Mouse (Mus musculus) testis, postnatal 14 days (tissue): ENCODE measurements around the gene Htra2.

ENCODE experiments used
- DNase-seq: peaks from one replicate; pipeline ENCODE4 v3.0.0; 2021; ENCODE audit warnings: low spot score

The Htra2 gene

DNA sequence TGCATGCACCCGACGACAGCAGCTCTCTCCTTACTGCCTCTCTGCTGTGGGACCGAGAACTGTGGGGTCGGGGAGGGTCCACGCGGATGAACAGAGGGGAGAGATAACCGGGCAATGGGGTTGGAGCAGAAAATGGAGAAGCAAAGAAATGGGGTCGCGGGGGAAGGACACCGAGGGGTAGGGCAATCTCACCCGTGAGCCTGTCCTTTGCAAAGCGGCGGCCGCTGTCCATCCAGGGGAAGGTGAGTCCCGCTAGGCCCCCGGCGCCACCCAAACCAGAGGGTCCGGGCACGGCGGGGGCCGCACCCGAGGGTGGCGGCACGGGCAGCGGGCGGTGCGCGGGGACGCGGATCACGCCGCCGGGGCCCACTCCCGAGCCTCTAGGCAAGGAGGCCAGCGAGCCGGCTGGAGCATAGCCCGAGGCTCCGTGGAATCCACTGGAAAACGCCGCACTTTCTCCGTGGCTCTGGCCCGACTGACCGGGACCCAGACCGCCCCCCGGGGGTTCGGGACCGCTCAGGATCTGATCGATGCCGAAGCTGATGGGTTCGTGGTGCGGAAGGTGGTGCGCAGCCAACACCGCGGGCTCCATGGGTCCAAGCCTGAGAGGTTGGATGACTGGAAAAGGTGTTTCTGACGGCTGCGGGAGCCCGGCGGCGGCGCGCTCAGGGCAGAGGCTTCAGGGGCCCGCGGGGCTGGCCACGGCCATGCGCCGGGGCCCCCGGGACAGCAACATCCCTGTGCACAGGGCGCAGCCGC is 14.6 kb upstream of the Htra2 start:
- DNase-seq, result no peak

DNA sequence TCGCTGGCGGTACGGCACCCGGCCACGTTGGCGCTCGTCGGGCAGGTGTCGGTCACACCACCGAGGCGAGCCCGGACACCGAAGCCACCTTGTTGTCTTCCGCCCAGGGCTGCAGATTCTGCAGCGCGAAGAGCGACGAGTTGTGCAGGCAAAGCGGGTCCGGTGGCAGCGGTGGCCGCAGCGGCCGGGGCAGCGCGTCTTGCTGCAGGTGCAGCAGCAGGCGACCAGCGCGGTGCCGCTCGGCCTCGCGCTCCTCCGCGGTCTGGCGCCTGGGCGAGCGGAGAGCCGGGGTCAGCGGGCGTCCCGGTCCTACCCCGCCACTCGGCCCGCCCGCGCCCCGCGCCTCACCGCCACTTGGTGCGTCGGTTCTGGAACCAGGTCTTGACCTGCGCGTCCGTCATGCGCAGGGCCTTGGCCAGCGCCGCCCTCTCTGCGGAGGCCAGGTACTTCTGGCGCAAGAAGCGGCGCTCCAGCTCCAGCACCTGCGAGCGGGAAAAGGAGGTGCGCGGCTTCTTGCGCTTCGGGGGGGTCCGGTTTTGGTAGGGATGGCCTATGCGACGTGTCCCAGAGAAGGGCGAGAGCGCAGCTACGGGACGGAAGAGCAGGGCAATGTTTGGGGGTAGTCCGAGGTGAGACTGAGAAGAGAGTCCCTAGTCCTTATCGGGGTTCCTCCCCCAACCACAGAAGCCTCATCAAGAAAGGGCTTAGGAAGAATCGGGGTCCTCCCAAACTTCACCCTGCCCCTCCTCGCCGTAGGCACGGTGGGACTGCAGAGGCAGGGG is 13.8 kb upstream of the Htra2 start:
- DNase-seq, result no peak

DNA sequence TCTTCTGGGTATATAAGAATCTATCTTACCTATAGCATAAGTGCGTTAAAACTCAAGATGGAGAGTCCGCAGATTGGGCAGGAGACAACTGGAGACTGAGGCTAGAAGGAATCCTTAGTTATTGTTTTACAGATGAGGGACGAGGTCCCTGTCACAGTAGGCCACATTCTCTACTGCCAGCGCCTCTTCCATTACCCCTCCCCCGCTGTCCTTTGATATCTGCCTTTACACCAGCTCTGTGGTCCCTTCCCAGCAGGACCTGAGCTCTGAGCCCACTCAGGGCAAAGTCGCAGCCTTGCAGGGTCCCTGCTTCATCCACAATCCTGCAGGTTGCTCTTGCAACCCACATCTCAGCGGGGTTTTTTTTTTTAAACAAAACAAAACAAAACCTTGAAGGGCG is 13.1 kb upstream of the Htra2 start:
- DNase-seq, result no peak

DNA sequence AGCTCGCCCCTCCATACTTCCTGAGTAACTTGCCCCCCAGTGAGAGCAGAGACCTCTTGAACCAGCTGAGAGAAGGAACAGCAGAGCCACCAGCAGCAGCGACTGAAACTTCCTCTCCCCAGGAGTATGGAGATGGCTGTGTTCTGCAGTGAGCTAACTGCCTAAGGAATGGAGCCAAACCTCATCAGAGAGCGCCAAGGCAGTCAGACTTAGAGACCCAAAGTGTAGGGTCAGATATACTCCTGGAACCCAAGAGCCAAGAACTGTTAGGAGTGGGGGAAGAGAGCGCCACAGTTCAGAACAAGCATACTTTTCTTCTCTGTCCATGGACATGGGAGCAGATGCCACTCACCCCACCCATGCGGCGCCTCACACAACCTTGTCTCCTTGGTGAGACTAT is 11.4 kb upstream of the Htra2 start:
- no peak for DNase-seq

DNA sequence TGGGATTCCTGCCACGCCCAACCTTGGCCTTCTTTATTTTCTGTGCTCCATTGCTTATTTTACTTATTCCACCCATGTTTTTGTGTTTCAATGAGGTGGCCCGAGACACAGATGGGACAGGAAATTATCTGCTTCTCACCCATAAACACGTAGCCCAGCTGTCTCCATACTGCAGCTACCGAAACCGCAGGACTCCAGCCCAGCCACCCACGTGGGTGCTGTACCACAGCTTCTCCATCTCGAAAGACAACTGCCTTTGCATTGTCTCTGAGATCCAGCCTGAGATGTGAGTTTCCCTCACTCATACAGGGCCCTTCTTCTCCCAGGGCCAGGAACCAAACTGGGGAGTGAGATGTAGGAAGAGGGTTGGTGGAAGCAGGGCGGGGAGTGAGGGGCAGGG is 10.9 kb upstream of the Htra2 start:
- DNase-seq, result no peak

DNA sequence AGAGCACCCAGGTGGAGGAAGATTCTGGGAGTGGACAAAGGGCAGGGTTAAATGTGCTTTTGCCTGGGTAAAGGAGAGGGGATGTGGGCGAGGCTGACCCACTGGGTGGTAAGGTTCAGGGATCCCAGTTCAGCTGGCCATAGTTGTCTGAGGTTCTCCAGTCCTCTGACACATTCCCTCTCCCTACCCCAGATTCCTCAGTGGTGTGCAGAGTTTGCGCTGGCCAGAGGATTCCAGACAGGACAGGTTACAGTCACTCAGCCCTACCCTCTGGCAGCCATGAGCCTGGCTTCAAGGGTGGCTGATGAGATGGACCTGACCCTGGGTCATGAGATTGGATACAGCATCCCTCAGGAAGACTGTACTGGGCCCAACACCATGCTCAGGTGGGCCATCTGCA is 3.7 kb upstream of the Htra2 start:
- DNase-seq, result no peak

DNA sequence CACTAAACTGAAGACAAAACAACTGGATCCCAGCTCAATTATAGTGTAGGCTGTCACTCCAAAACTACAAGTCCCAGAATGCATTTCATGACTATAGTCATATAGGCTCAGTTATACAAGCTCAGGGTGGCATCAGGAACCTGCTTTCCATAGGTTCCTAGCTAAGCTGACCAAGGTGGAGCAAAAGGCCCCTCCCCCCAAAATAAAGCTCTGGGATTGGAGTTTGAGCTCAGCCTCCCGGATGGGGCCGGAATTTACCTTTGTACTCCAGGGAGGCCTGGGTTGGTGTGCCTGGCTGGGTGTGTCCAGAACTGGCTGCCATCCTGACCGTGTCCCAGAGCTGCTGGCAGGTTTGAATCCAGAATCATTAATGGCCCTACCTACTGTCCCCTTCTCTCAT is 2.7 kb upstream of the Htra2 start, which contains the start of gene Dqx1:
TSS of gene Dqx1 (plus strand) at position 55 of the 400 bp plus-strand sequence.
- no peak for DNase-seq

DNA sequence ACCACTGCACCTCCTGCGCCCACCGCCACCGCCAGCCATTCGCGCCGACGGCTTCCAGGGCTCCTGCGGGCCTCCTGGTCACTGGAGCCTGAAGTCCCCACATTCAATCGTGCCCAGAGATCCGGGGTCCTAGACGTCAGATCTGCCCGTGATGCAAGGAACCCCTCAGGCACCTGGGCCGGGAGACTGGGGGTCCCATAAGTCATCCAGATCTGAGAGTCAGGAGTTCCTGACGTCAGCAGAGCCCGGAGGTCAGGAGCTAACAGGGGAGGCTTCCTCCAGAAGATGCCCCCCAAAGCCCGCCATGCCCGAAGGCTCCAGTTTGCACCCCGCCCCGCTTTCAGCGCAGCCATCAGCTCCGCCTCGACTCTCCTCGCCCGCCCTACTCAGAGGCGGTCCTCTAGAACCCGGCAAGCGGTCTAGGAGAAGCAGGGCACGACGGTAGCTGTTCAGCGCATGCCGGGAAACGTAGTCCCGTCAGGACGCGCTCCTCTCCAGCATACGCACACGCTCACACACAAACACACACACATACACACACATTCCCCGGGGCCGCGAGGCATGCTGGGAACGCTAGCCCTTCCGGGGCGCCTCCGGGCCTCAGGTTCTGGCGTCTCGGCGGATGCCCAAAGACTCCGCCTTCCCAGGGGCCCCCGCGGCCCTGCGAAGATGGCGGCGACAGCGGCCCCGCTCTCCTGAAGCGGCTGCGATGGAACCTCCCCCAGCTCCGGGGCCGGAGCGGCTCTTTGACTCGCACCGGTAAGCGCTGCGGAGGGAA is 810 bp downstream of the Htra2 start, which contains the start of gene Aup1:
TSS of gene Aup1 (plus strand) at position 448 of the 778 bp plus-strand sequence.
- DNase-seq, result peak; percentile 97

DNA sequence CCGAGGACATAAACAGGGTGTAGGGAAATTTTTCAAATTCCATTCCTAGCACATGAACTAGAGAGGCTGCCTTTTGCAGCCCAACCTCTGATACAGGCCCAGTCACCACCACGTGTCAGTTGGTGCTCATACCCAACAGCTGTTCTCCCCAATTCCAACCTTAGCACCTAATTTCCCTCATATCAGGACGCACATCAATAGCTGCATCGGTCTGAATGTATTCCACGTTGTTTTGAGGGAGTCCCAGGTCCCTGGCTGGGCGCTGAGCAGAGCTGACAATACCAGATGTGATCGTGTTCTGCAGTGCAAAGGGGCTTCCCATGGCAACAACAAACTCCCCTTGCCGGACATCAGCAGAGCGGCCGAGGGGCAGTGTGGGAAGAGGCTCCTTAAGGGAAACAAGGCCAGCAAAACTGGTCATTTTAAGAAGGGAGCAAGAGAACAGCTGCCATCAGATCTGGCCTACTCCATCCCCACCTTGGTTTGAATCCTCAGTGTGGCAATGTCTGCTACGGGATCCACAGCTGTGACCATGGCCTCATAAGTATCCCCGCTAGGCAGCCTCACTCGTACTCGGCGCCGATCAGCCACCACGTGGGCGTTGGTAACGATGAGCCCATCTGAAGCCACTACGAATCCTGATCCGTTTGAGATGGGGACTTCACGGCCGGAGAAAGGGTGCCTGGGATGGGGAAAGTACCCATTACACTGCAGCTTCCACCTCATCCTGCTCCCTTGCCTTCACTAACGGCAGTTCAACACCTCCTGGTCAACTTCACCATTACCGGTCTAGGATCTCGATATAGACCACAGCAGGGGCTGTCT is 1.7 kb downstream of the Htra2 start:
- DNase-seq, result no peak

DNA sequence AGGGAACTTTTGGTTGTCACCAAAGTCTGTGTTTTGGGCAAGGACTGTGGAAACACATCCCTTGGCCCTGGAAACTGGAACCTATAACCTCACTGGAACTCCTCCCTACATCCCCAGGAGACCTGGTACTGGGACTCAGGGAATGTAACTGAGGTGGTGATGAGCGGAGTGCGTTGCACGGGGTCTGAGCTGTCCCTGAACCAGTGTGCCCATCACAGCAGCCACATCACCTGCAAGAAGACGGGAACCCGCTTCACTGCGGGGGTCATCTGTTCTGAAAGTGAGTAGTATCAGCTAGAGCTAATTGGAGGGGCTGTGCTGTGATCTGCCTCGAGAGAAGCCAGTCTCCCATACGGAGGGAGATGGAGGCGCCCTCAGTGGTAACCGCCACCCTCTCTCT is 5.7 kb downstream of the Htra2 start:
- DNase-seq, result no peak

DNA sequence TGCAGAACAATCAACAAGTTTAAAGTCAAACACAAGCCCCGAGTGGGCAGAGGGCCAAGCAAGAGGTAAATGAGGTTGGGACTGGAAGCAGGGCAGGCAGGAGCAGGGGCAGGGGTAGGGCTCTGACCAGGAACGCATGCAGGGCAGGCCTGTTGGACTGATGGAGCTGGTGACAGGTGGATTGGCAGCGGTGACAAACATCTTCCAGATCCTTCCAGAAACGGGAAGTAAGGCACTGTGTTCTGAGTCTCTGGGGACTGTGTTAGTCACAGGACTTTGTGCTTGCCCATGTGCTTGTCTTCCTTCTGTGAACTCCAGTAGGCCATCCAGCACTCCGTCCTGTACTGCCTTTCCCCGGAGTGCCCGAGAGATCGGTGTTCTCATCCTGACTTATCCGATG is 10.3 kb downstream of the Htra2 start:
- no peak for DNase-seq

DNA sequence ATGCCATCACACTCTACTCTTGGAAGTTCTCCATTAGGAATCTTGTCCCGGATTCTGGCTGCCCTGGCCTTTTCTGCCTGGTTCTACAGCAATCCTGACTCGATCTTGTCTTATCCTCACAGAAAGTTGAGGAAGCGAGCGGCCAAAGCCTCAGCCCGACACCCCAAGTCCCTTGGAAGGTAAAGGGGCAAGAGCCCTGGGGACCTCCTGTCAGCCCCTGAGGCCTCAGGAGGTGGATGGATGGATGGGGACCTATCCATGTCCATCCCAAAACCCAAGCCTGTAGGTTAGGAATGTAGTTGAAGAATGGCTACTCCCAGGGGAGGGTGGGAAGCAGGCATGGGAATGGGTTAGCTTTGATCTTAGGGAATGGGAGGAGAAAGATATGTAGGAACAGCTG is 11.1 kb downstream of the Htra2 start:
- no peak for DNase-seq

DNA sequence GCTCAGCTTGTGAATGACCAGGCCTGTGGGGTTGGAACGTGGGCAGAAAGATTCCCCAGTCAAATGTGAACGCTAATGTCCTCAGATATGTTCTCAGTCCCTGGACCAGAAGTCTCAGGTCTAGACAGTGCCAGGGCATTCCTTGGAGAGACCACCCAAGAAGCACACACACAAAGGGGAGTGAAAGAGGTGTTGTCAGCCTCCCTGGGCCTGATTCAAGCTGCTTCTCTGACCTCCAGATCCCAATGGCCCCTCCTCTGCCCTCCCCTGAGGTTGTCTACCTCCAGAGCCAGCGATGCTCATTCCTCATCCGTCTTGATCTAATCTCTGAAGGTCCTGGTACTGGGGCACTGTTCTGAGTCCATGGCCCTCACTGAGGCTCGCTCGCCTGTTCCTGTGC is 11.5 kb downstream of the Htra2 start:
- DNase-seq, result no peak

DNA sequence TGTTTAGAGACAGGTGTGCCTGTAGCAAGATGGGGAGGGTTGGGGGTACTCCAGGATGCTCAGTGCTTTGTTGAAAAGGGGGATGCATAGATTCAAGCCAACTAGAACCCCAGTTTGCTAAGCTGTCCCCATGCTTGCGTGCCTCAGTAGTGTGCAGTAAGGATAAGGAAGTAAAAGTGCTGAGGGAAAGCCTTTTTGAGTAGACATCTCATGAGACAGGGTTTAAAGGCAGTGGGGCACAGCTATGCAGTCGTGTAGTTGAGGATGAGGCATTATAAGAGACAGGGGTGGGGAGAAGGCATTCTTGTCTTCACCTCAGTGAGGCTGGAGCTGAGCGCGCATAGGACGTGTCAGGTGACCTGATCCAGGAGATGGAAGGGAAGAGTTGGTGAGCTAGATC is 14.5 kb downstream of the Htra2 start:
- DNase-seq, result no peak

DNA sequence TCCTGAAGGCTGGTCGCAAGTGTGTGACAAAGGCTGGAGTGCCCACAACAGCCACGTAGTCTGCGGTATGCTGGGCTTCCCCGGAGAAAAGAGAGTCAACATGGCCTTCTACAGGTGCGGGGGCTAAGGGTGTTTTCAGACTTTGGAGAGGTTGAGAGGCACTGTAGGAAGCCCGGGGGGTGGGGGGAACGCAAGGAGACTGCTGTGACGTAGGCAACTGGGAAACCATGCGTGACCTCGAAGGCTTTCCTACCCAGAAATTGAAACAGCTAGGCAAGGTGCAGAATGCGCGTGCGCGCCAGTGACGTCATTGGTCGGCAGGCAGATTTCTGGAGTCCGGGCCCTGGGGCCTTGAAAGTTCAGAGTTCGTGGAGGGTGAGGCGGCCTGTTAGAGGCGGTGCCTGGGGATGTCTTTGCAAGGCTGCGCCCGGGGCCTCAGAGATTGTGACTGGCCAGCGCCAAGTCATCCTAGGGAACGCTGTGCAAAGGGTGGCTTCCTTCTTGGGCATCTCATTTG is 16.5 kb downstream of the Htra2 start:
- DNase-seq, result peak; percentile 86

DNA sequence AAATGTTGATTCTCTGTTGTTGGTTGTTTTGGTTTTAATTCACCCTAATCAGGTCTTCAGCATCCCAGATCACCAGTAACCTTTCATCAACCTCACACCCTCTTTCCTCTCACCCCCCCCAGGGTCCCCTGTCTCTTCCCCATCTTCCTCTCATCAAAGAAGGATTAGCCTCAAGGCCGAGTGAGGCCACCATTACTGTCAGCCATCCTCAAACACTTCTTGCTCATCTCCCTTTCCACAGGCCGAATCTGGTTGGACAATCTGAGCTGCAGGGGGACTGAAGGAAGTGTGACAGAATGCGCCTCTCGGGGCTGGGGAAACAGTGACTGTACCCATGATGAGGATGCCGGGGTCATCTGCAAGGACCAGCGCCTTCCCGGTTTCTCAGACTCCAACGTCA is 17.9 kb downstream of the Htra2 start:
- no peak for DNase-seq

DNA sequence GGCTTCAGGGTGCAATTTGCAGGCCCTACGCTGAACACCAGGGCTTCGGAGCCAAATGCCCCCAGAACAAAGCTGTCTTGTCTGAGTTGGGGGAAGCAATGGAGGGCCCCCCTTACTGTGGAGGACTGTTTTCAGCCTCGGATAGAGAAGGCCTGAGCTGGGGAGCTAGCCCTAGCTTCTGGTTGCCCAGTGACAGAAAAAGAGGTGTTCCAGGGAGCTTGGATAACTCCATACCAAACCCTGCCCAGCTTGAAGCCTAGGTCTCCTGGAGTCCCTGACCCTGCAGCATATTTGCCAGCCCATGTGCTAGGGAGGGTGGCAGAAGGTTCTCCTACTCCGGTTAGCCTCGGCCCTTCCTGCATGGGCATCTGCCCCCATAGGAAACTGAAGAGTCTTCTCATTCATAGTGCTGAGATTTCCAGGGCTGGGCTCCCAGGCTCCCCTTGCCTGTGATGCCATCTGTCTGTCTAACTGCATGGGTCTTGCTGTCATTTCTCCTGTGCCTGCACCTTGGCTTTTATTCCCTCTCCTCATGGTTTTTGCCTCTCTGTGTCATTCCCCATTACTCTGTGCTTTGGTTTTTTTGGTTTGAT is 20.5 kb downstream of the Htra2 start:
- no peak for DNase-seq

DNA sequence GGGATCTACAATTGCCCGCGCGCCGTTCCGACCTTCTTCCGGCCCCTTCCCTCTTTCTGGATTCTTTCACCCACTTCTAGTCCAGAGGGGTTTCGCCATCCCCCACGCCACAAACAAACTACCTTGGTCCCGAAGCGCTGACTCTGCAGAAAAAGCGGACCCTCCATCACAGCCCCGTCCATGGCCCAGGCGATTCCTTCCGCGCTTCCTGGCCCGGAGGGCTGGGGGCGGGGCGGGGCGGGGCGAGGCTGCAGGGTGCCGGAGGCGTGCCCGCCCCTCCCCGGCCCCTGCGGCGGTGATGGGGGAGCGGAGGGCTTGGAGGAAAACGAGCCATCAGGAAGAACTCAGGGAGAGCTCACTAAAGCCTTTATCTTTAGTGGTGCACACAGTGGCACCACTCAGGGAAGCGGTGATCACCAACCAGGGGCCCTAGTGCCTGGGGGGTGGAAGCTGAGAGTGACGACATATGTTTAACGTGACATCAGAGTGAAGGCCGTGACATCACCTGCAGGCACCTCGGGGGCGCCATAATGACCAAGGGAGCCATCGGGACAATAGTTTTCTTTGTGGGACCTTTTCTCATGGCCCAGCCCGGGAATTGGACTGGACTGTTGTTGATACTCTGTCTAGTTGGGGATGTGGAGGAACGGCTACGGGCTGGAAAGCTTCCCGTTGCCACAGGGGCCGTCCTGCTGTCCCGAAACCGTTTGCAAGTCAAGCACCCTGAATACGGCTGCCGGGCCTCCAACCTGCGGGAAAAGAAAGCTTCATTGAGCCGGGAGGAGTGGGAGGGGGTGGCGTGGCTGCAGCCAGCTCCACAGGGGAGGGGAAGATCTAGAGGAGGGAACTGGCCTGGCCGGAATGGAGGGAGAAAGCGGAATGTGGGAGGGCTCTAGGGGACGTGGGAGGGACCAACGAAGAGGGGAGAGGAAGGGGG is 21.6 kb downstream of the Htra2 start, which contains the start of the genes Dok1 and Loxl3:
TSS of gene Dok1 (minus strand) at position 223 of the 937 bp plus-strand sequence.
TSS of gene Loxl3 (plus strand) at position 925 of the 937 bp plus-strand sequence.
- peak; percentile 74 for DNase-seq

DNA sequence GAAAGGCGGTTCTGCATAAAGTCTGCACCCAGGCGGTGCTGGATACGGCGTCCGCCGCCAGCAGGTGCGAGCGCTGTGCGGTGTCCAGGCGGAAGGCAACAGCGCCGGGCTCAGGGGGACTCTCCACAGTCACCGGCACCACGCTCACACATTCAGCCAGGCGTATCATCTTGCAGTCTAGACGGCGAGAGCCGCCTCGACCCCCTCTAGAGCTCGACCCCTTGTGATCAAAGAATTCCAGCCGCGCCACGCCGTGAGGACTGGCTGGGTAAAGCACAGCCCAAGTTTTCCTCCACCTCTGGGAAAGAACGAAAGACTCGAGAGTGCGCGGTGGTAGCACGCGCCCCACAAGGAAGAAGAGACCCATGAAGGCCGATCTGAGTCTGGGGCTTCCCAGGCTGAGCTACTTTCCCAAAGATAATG is 22.3 kb downstream of the Htra2 start:
- DNase-seq, result no peak
